Mouse (Mus musculus): ENCODE measurements at regions not wholly inside any gene's neighbourhood (a gene's known extent, or its start where the extent isn't known, plus 50 kb on each side); places are given as distances from the start of the nearest gene placed in this dataset.

GRCm38 (mm10) chr10:46174035-46174434 lies 596.4 kb downstream of the Hace1 start:
- 88% methylated on average over 2 of the region's 2 CpGs for WGBS
- no peaks in the 10 kb centered on the region for H3K27me3 ChIP-seq (ENCODE audit: control insufficient read depth, insufficient read depth, low read length)
- DNase-seq = no peak
- H3K4me3 ChIP-seq (ENCODE audit: control insufficient read depth, insufficient read depth, low read length) = no peak overlapping the region
- H3K27ac ChIP-seq (ENCODE audit: control insufficient read depth, insufficient read depth, low read length) = no peak overlapping the region
- H3K36me3 ChIP-seq (ENCODE audit: control insufficient read depth, insufficient read depth, low read length) = no peaks in the 10 kb centered on the region
- H3K4me1 ChIP-seq (replicated peaks; ENCODE audit: control insufficient read depth, insufficient read depth, low read length) = no peaks in the 10 kb centered on the region
- TF ChIP-seq POLR2A (IDR thresholded peaks at IDR 0.05; ENCODE audit: control insufficient read depth, extremely low read depth, insufficient read depth, low read length, poor library complexity) = no peak
- TF ChIP-seq CTCF (IDR thresholded peaks at IDR 0.05; ENCODE audit: borderline replicate concordance, control insufficient read depth, extremely low read depth, insufficient read depth, low read length, poor library complexity) = no peak

GRCm38 (mm10) chr10:46185763-46186458 lies 608.3 kb downstream of the Hace1 start:
- WGBS = 91% methylated on average over 4 of the region's 4 CpGs
- Histone ChIP-seq H3K27ac (ENCODE audit: control insufficient read depth, insufficient read depth, low read length) (no peak overlapping the region), H3K27me3 (ENCODE audit: control insufficient read depth, insufficient read depth, low read length) (no peaks in the 10 kb centered on the region), H3K4me3 (ENCODE audit: control insufficient read depth, insufficient read depth, low read length) (no peak overlapping the region), H3K4me1 (replicated peaks; ENCODE audit: control insufficient read depth, insufficient read depth, low read length) (no peaks in the 10 kb centered on the region), H3K36me3 (ENCODE audit: control insufficient read depth, insufficient read depth, low read length) (no peaks in the 10 kb centered on the region)
- no peak for TF ChIP-seq POLR2A (IDR thresholded peaks at IDR 0.05; ENCODE audit: control insufficient read depth, extremely low read depth, insufficient read depth, low read length, poor library complexity)
- no peak for TF ChIP-seq CTCF (IDR thresholded peaks at IDR 0.05; ENCODE audit: borderline replicate concordance, control insufficient read depth, extremely low read depth, insufficient read depth, low read length, poor library complexity)
- DNase-seq = no peak

GRCm38 (mm10) chr10:46194143-46194542 lies 616.5 kb downstream of the Hace1 start:
- Histone ChIP-seq H3K27ac (ENCODE audit: control insufficient read depth, insufficient read depth, low read length) (no peak overlapping the region), H3K4me1 (replicated peaks; ENCODE audit: control insufficient read depth, insufficient read depth, low read length) (no peaks in the 10 kb centered on the region), H3K36me3 (ENCODE audit: control insufficient read depth, insufficient read depth, low read length) (no peaks in the 10 kb centered on the region), H3K27me3 (ENCODE audit: control insufficient read depth, insufficient read depth, low read length) (no peaks in the 10 kb centered on the region), H3K4me3 (ENCODE audit: control insufficient read depth, insufficient read depth, low read length) (no peak overlapping the region)
- no peak for DNase-seq
- TF ChIP-seq CTCF (IDR thresholded peaks at IDR 0.05; ENCODE audit: borderline replicate concordance, control insufficient read depth, extremely low read depth, insufficient read depth, low read length, poor library complexity) = no peak
- TF ChIP-seq POLR2A (IDR thresholded peaks at IDR 0.05; ENCODE audit: control insufficient read depth, extremely low read depth, insufficient read depth, low read length, poor library complexity) = no peak

- 86% methylated on average over 7 of the region's 7 CpGs for WGBS
- Histone ChIP-seq H3K27ac (ENCODE audit: control insufficient read depth, insufficient read depth, low read length) (no peak overlapping the region), H3K27me3 (ENCODE audit: control insufficient read depth, insufficient read depth, low read length) (no peaks in the 10 kb centered on the region), H3K4me1 (replicated peaks; ENCODE audit: control insufficient read depth, insufficient read depth, low read length) (no peaks in the 10 kb centered on the region), H3K4me3 (ENCODE audit: control insufficient read depth, insufficient read depth, low read length) (no peak overlapping the region), H3K36me3 (ENCODE audit: control insufficient read depth, insufficient read depth, low read length) (no peaks in the 10 kb centered on the region)
- TF ChIP-seq POLR2A (IDR thresholded peaks at IDR 0.05; ENCODE audit: control insufficient read depth, extremely low read depth, insufficient read depth, low read length, poor library complexity) = no peak
- TF ChIP-seq CTCF (IDR thresholded peaks at IDR 0.05; ENCODE audit: borderline replicate concordance, control insufficient read depth, extremely low read depth, insufficient read depth, low read length, poor library complexity) = no peak
- DNase-seq = no peak
These were observed 649.3 kb downstream of the Hace1 start for GRCm38 (mm10) chr10:46226837-46227402.

GRCm38 (mm10) chr10:46229608-46230007 lies 652.0 kb downstream of the Hace1 start:
- Histone ChIP-seq H3K4me1 (replicated peaks; ENCODE audit: control insufficient read depth, insufficient read depth, low read length) (no peaks in the 10 kb centered on the region), H3K27me3 (ENCODE audit: control insufficient read depth, insufficient read depth, low read length) (no peaks in the 10 kb centered on the region), H3K27ac (ENCODE audit: control insufficient read depth, insufficient read depth, low read length) (no peak overlapping the region), H3K4me3 (ENCODE audit: control insufficient read depth, insufficient read depth, low read length) (no peak overlapping the region), H3K36me3 (ENCODE audit: control insufficient read depth, insufficient read depth, low read length) (no peaks in the 10 kb centered on the region)
- no peak for TF ChIP-seq CTCF (IDR thresholded peaks at IDR 0.05; ENCODE audit: borderline replicate concordance, control insufficient read depth, extremely low read depth, insufficient read depth, low read length, poor library complexity)
- TF ChIP-seq POLR2A (IDR thresholded peaks at IDR 0.05; ENCODE audit: control insufficient read depth, extremely low read depth, insufficient read depth, low read length, poor library complexity) = no peak
- WGBS = 67% methylated on average over 4 of the region's 4 CpGs
- no peak for DNase-seq

- TF ChIP-seq CTCF (IDR thresholded peaks at IDR 0.05; ENCODE audit: borderline replicate concordance, control insufficient read depth, extremely low read depth, insufficient read depth, low read length, poor library complexity) = no peak
- no peak for TF ChIP-seq POLR2A (IDR thresholded peaks at IDR 0.05; ENCODE audit: control insufficient read depth, extremely low read depth, insufficient read depth, low read length, poor library complexity)
- H3K4me3 ChIP-seq (ENCODE audit: control insufficient read depth, insufficient read depth, low read length) = no peak overlapping the region
- no peaks in the 10 kb centered on the region for H3K4me1 ChIP-seq (replicated peaks; ENCODE audit: control insufficient read depth, insufficient read depth, low read length)
- no peak overlapping the region for H3K27ac ChIP-seq (ENCODE audit: control insufficient read depth, insufficient read depth, low read length)
- 57% methylated on average over 2 of the region's 2 CpGs for WGBS
- H3K27me3 ChIP-seq (ENCODE audit: control insufficient read depth, insufficient read depth, low read length) = no peaks in the 10 kb centered on the region
- no peaks in the 10 kb centered on the region for H3K36me3 ChIP-seq (ENCODE audit: control insufficient read depth, insufficient read depth, low read length)
- no peak for DNase-seq
These were observed 658.0 kb downstream of the Hace1 start for GRCm38 (mm10) chr10:46235581-46235980.
